In genomic region chr1:76957411-76957810, GRCm38 (mm10) we compare ENCODE assay signal across 21 mouse cellular contexts.
"Had no signal": no experiment of that assay in that cellular context is flagged by ENCODE, and none has a peak within 500 bp of the region (broad histone marks: within the 10 kb centered on the region; RNA-seq: fewer than 3 reads in every experiment).

No protein-coding gene starts in this region.

- H3K27me3 ChIP-seq: liver, embryonic 15.5 days; megakaryocyte, embryonic 14.5 days; midbrain, embryonic 13.5 days; neural tube, embryonic 13.5 days; neural tube, embryonic 15.5 days had no signal

- H3K36me3 ChIP-seq: liver, embryonic 15.5 days; midbrain, embryonic 10.5 days; midbrain, embryonic 13.5 days; neural tube, embryonic 13.5 days; neural tube, embryonic 15.5 days had no signal

- H3K4me2 ChIP-seq: liver, embryonic 15.5 days; midbrain, embryonic 13.5 days; neural tube, embryonic 13.5 days; neural tube, embryonic 15.5 days had no signal

- H3K9me3 ChIP-seq: liver, embryonic 15.5 days; midbrain, embryonic 10.5 days; midbrain, embryonic 13.5 days; neural tube, embryonic 13.5 days; neural tube, embryonic 15.5 days had no signal

- DNase-seq: liver, postnatal 0 days; lung, adult 2 months; lung, postnatal 14 days; lung, postnatal 36 days; retina, postnatal 1 day; right cerebral cortex, adult 18-20 months; right cerebral cortex, postnatal 25 days; right cerebral cortex, postnatal 4 days; spleen, adult 18-20 months; thymus, adult 18-20 months; thymus, postnatal 14 days; thymus, postnatal 36 days had no signal

- H3K9ac ChIP-seq: liver, embryonic 15.5 days; liver, postnatal 0 days; midbrain, embryonic 13.5 days; neural tube, embryonic 13.5 days; neural tube, embryonic 15.5 days had no signal

- H3K4me1 ChIP-seq: liver, embryonic 15.5 days; megakaryocyte, embryonic 14.5 days; midbrain, embryonic 10.5 days; midbrain, embryonic 13.5 days; neural tube, embryonic 13.5 days; neural tube, embryonic 15.5 days had no signal

- H3K4me3 ChIP-seq: liver, embryonic 15.5 days; megakaryocyte, embryonic 14.5 days; midbrain, embryonic 10.5 days; midbrain, embryonic 13.5 days; myocyte; neural tube, embryonic 13.5 days; neural tube, embryonic 15.5 days had no signal

- ATAC-seq: liver, postnatal 0 days; midbrain, embryonic 13.5 days; midbrain, embryonic 16.5 days had no signal

- H3K27ac ChIP-seq: liver, embryonic 15.5 days; macrophage; midbrain, embryonic 10.5 days; midbrain, embryonic 13.5 days; neural tube, embryonic 13.5 days; neural tube, embryonic 15.5 days had no signal
